Mouse (Mus musculus) embryonic facial prominence, embryonic 15.5 days (tissue): ENCODE results near the gene Prdm5. TPM values are rescaled to one million over a fixed set of nuclear protein-coding genes. Genes with fewer than 3 reads are reported as not detected.

ENCODE experiments used
- ATAC-seq: fragments of 200-750 bp; cut with Nextera tagmentation; 2 replicates; pipeline ENCODE4 v1.8.0; 2017; ENCODE audit warnings: low read depth, moderate TSS enrichment; ENCODE audit not compliant: insufficient number of reproducible peaks, low FRiP score, low TSS enrichment
- H3K27ac ChIP-seq: fragments of 300-500 bp; sonication (generic); replicated peaks from 2 replicates; pipeline ENCODE4 v1.5.1; 2015; ENCODE audit warnings: mild to moderate bottlenecking, inconsistent platforms
- H3K27me3 ChIP-seq: fragments of 300-500 bp; sonication (generic); 2 replicates; pipeline ENCODE4 v1.6.1; 2015; ENCODE audit warnings: inconsistent platforms
- H3K36me3 ChIP-seq: fragments of 300-500 bp; sonication (generic); 2 replicates; pipeline ENCODE4 v1.6.1; 2015; ENCODE audit warnings: mild to moderate bottlenecking, inconsistent platforms
- H3K4me1 ChIP-seq: fragments of 300-500 bp; sonication (generic); 2 replicates; pipeline ENCODE4 v1.6.1; 2015; ENCODE audit warnings: inconsistent platforms
- H3K4me2 ChIP-seq: fragments of 300-500 bp; sonication (generic); replicated peaks from 2 replicates; pipeline ENCODE4 v1.6.1; 2015; ENCODE audit warnings: mild to moderate bottlenecking, inconsistent platforms
- H3K4me3 ChIP-seq: fragments of 300-500 bp; sonication (generic); replicated peaks from 2 replicates; pipeline ENCODE4 v1.5.1; 2015; ENCODE audit warnings: mild to moderate bottlenecking, inconsistent platforms
- H3K9ac ChIP-seq: fragments of 300-500 bp; sonication (generic); 2 replicates; pipeline ENCODE4 v1.6.1; 2015; ENCODE audit warnings: inconsistent platforms
- H3K9me3 ChIP-seq: fragments of 300-500 bp; sonication (generic); replicated peaks from 2 replicates; pipeline ENCODE4 v1.6.1; 2016; ENCODE audit warnings: inconsistent platforms
- WGBS: fragments of 180-500 bp; shearing (Covaris S2); methylation state at CpG from one replicate; pipeline ENCODE4 v1.1.7; 2015; 5-methylcytosine and 5-hydroxymethylcytosine counted together
- polyA plus RNA-seq: library from polyadenylated mRNA; unstranded; fragments of >200 nt; fragmentation: Nextera tagmentation; extraction: Ambion mirVana; gene quantifications from 2 replicates; pipeline ENCODE4 v1.2.1, GENCODE M21; 2015

Prdm5 gene
- polyA plus RNA-seq, 1 experiment from 2014 or later = 21.7 TPM

DNA sequence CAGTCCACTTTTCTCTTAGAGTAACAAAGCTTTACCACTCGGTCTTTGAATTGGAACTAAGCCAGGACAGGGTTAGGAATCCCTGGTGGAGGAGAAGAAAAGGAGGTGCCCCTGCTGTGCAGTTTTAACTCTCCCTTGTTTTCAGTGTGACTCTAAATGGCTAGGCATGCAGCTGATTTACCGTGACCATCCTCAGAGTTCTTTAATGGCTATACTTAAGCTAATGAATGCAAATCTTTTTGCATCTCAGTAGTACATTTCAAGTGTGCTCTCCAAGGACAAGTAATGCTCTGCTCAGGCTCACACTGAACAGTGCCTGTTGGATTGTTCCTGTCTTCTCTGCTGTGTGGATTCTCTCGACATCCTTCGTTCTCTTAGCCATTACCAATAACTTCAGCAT lies 154.4 kb downstream of the Prdm5 start:
- Histone ChIP-seq H3K9ac (no peak overlapping the region), H3K36me3 (0 out of 2 replicates have a peak, but pooled peaks cover 2% of the 10 kb centered on the region), H3K4me2 (no peak overlapping the region), H3K4me1 (no peaks in the 10 kb centered on the region), H3K9me3 (no peaks in the 10 kb centered on the region), H3K27me3 (no peaks in the 10 kb centered on the region), H3K27ac (no peak overlapping the region), H3K4me3 (no peak overlapping the region)
- WGBS = 37% methylated on average over 4 of the region's 4 CpGs
- no peak for ATAC-seq

DNA sequence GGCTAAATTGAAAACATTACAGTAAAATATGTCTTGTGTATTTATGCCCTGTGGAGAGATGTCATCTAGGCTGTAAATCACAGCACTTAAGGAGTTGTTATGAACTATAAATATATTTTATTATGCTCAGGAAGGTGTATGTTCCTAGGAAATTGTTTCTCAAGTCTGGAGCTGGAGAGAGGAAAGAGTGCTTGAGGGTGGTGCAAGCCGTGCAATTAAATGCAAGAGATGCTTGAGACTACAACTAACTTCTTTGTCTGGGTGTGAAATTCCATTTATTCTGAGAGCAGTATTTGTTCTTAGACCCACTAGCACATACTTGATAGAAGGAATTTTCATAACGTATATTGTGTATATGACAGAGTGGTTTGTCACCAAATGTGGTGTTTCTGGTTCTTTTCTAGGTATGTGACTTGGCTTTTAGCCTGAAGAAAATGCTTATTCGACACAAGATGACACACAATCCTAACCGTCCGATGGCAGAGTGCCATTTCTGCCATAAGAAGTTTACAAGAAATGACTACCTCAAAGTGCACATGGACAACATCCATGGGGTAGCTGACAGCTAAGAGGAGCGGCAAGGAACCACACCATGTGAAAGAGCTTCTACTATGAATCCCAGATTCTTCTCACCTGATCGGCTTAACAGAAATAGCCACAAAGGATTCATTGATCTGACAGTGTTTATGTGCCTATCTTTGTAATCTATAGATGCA lies 156.9 kb downstream of the Prdm5 start:
- Histone ChIP-seq H3K27ac (no peak overlapping the region), H3K36me3 (peaks cover 2% of the 10 kb centered on the region; the same call in 1 of the 2 replicates), H3K4me1 (no peaks in the 10 kb centered on the region), H3K9me3 (no peaks in the 10 kb centered on the region), H3K9ac (no peak overlapping the region), H3K4me3 (no peak overlapping the region), H3K27me3 (no peaks in the 10 kb centered on the region), H3K4me2 (no peak overlapping the region)
- ATAC-seq = no peak
- WGBS = 65% methylated on average over 7 of the region's 7 CpGs

DNA sequence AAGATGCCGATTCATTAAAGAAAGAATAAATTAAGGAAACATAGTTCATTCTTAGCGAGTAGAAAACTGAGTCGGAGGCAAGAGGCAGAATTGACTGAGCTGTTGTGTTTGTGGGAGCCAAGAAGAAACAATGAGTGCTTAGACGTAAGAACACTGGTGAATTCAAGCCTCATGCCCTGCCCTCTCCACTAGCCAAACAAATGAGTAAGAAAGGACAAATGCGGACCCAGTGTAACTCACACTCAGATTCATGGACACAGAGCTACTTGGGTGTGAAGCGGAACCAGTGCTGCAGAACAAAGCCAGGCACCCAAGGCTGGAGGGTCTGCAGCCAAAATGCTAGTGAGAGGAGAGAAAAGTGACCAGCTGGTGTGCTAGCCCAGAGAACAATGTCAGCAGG lies 171.7 kb downstream of the Prdm5 start:
- Histone ChIP-seq H3K27me3 (no peaks in the 10 kb centered on the region), H3K9me3 (no peaks in the 10 kb centered on the region), H3K36me3 (no peaks in the 10 kb centered on the region), H3K4me3 (no peak overlapping the region), H3K4me1 (no peaks in the 10 kb centered on the region), H3K4me2 (no peak overlapping the region), H3K27ac (no peak overlapping the region), H3K9ac (no peak overlapping the region)
- 78% methylated on average over 6 of the region's 6 CpGs for WGBS
- ATAC-seq = no peak

DNA sequence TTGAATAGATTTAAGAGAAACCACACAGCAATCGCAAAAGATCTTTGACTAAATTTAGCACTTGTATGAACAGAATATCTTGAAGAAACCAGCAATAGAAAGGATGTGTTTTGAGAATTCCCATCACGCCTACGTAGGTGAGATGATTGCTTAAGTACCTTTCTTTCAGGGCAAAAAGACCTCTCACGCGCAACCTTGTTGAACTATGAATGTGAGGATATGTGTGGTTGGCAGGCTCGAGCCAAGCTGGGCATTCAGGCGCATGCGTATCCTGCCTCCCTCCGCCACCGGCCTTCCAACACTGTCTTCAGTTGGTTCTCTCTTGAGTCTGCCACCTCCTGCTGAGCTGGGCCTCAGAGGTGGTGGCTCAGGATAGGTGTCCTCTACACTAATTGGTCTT lies 173.5 kb downstream of the Prdm5 start, which contains the start of gene 4930544G11Rik:
Gene 4930544G11Rik (plus strand): TSS at position 301 of the 400 bp plus-strand sequence.
- H3K27ac ChIP-seq = no peak within 1 kb of the TSS
- no peaks in the 10 kb centered on the region for H3K9me3 ChIP-seq
- no peaks in the 10 kb centered on the region for H3K27me3 ChIP-seq
- ATAC-seq = no peak
- H3K9ac ChIP-seq = no peak within 1 kb of the TSS
- H3K36me3 ChIP-seq = no peaks in the 10 kb centered on the region
- H3K4me1 ChIP-seq = no peaks in the 10 kb centered on the region
- no peak within 1 kb of the TSS for H3K4me2 ChIP-seq
- WGBS = 97% methylated on average over 10 of the region's 10 CpGs
- H3K4me3 ChIP-seq = no peak within 1 kb of the TSS

DNA sequence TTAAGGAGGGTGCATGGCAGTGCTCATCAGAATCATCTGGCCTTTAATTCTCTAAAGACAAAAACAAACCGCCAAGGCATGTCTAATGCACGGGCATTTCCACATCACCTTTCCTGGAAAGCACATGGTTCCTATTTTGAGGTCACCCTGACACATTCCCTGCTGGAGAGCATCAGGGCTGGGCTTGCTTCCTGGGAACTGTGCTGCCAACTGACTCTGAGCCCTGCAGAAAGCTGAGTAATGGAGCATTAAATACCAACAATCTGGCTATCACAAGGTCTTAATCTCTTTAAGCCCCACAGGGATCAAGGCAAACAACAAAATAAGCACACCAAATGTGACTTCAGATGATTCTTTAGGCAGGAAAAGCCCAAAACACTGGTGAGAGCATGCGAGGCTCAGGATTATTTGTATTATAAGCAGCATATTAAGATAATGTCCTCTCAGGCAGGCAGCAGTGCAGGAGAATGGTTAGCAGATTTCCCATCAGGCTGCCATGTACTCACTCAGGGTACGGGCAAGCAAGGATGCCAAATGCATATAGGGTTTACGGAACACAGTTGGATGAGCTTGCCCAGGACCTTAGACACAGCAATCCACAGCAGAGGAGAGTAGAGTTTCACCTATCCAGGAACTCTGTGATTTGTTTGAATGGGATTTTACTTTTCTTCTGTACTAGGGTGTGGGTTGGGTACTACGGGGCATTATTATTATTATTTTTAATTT lies 190.8 kb downstream of the Prdm5 start:
- H3K27ac ChIP-seq = no peak overlapping the region
- ATAC-seq = no peak
- WGBS = 37% methylated on average over 6 of the region's 6 CpGs
- H3K4me2 ChIP-seq = no peak overlapping the region
- H3K36me3 ChIP-seq = no peaks in the 10 kb centered on the region
- no peak overlapping the region for H3K9ac ChIP-seq
- H3K9me3 ChIP-seq = no peaks in the 10 kb centered on the region
- H3K4me1 ChIP-seq = no peaks in the 10 kb centered on the region
- no peaks in the 10 kb centered on the region for H3K27me3 ChIP-seq
- no peak overlapping the region for H3K4me3 ChIP-seq

DNA sequence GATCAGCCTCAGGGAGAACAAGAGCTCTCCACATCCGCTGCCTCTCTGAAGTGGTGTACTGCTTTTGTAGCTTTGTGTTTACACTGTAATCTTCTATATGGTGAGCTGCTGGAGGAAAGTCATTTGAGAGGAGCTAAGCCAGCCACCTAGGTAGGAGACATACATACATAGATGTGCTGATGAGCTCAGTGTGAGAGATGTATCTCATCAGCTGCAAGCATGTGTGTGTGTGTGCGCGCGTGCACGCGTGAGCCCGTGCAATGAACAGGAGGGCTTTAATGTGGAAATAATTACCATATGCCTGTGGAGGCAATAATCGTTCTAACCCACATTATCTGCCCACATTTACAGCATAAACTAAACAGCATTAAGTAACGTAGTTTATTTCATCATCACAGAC lies 191.6 kb downstream of the Prdm5 start:
- WGBS = 47% methylated on average over 9 of the region's 9 CpGs
- Histone ChIP-seq H3K36me3 (no peaks in the 10 kb centered on the region), H3K4me1 (no peaks in the 10 kb centered on the region), H3K27ac (no peak overlapping the region), H3K27me3 (no peaks in the 10 kb centered on the region), H3K4me2 (no peak overlapping the region), H3K9ac (no peak overlapping the region), H3K4me3 (no peak overlapping the region), H3K9me3 (no peaks in the 10 kb centered on the region)
- no peak for ATAC-seq

Other genes with a start within 250 kb of the Prdm5 start
- gene Ndnf, start 107.4 kb upstream of the Prdm5 start, polyA plus RNA-seq = 12.2 and 13.6 TPM in 2 replicates
- not detected in 2 replicates for gene 4930544G11Rik, start 173.6 kb downstream of the Prdm5 start, polyA plus RNA-seq